Mouse (Mus musculus) kidney, postnatal 14 days (tissue): ENCODE results near the gene Ipo9.
A peak's percentile ranks its signal among the peaks of the same experiment; 100 is the strongest.

Experiments
- DNase-seq: peaks from one replicate; pipeline ENCODE4 v3.0.0; 2022; ENCODE audit warnings: mixed read lengths

Gene Ipo9

GRCm38 (mm10) chr1:135367595-135367994, 62.7 kb downstream of the Ipo9 start:
- no peak for DNase-seq

GRCm38 (mm10) chr1:135367005-135367404, 63.3 kb downstream of the Ipo9 start:
- DNase-seq = no peak

- DNase-seq = no peak
These were observed 63.9 kb downstream of the Ipo9 start for GRCm38 (mm10) chr1:135366380-135366779.

GRCm38 (mm10) chr1:135363446-135363845, 66.9 kb downstream of the Ipo9 start:
- no peak for DNase-seq

- DNase-seq = no peak
These were observed 68.2 kb downstream of the Ipo9 start for GRCm38 (mm10) chr1:135362115-135362514.

- no peak for DNase-seq
These were observed 68.8 kb downstream of the Ipo9 start for GRCm38 (mm10) chr1:135361491-135361890.

GRCm38 (mm10) chr1:135359071-135359470, 71.2 kb downstream of the Ipo9 start:
- DNase-seq = no peak

GRCm38 (mm10) chr1:135351953-135352352, 78.3 kb downstream of the Ipo9 start:
- DNase-seq = peak; percentile 63

GRCm38 (mm10) chr1:135347498-135348169, 82.7 kb downstream of the Ipo9 start:
- peak; percentile 59 for DNase-seq

- no peak for DNase-seq
These were observed 83.4 kb downstream of the Ipo9 start for GRCm38 (mm10) chr1:135346891-135347290.

GRCm38 (mm10) chr1:135344026-135344425, 86.3 kb downstream of the Ipo9 start:
- peak; percentile 43 for DNase-seq

- DNase-seq = peak; percentile 39
These were observed 88.4 kb downstream of the Ipo9 start for GRCm38 (mm10) chr1:135341947-135342346.
